Mouse (Mus musculus) embryonic facial prominence, embryonic 10.5 days (tissue): ENCODE measurements around the gene Vstm5. TPM values are rescaled to one million over a fixed set of nuclear protein-coding genes. Genes with fewer than 3 reads are reported as not detected.
"Not testable (repeated sequence)": the region's sequence is repeated elsewhere in the genome, so short reads cannot be mapped to it uniquely, and the experiment has no call there.

Source experiments
- DNase-seq: peaks from one replicate; pipeline ENCODE4 v3.0.0-alpha.2; 2017; ENCODE audit warnings: low spot score
- H3K27ac ChIP-seq: fragments of 300-500 bp; sonication (generic); replicated peaks from 2 replicates; pipeline ENCODE4 v1.5.1; 2016; ENCODE audit warnings: mild to moderate bottlenecking
- H3K27me3 ChIP-seq: fragments of 300-500 bp; sonication (generic); replicated peaks from 2 replicates; pipeline ENCODE4 v1.6.1; 2016; ENCODE audit warnings: low read depth, mild to moderate bottlenecking; ENCODE audit not compliant: poor library complexity, severe bottlenecking
- H3K36me3 ChIP-seq: fragments of 300-500 bp; sonication (generic); replicated peaks from 2 replicates; pipeline ENCODE4 v1.6.1; 2016; ENCODE audit warnings: mild to moderate bottlenecking, moderate library complexity
- H3K4me1 ChIP-seq: fragments of 300-500 bp; sonication (generic); 2 replicates; pipeline ENCODE4 v1.6.1; 2016
- H3K4me3 ChIP-seq: fragments of 300-500 bp; sonication (generic); 2 replicates; pipeline ENCODE4 v1.5.1; 2016; ENCODE audit warnings: mild to moderate bottlenecking, moderate library complexity
- H3K9me3 ChIP-seq: fragments of 300-500 bp; sonication (generic); 2 replicates; pipeline ENCODE4 v1.6.1; 2016; ENCODE audit warnings: mild to moderate bottlenecking
- WGBS: fragments of 180-500 bp; shearing (Covaris S2); methylation state at CpG from one replicate; pipeline ENCODE4 v1.1.7; 2016; 5-methylcytosine and 5-hydroxymethylcytosine counted together
- polyA plus RNA-seq: library from polyadenylated mRNA; unstranded; fragments of >200 nt; fragmentation: Nextera tagmentation; extraction: Ambion mirVana; gene quantifications from 2 replicates; pipeline ENCODE4 v1.2.1, GENCODE M21; 2016

Vstm5 gene
- polyA plus RNA-seq, result 1.1 and 1.2 TPM in 2 replicates

- 5% methylated on average over 35 of the region's 35 CpGs for WGBS
- Histone ChIP-seq H3K27me3 (peaks cover 40% of the 10 kb centered on the region), H3K36me3 (no peaks in the 10 kb centered on the region), H3K4me3 (peak within 1 kb of the TSS; percentile 64), H3K27ac (peak within 1 kb of the TSS; percentile 78), H3K9me3 (no peaks in the 10 kb centered on the region), H3K4me1 (peaks cover 23% of the 10 kb centered on the region)
- peak; percentile 70 for DNase-seq
Observed at GRCm38 (mm10) chr9:15239042-15239925, at the start of gene Vstm5. Gene Vstm5 (plus strand): TSS chr9:15239045.

- not testable (repeated sequence) for DNase-seq, H3K36me3 ChIP-seq, H3K9me3 ChIP-seq, H3K4me1 ChIP-seq, H3K4me3 ChIP-seq, H3K27me3 ChIP-seq, H3K27ac ChIP-seq
- 85% methylated on average over 10 of the region's 10 CpGs for WGBS
Observed at GRCm38 (mm10) chr9:15194806-15195205, 44.0 kb upstream of the Vstm5 start.

GRCm38 (mm10) chr9:15206631-15207030, 32.2 kb upstream of the Vstm5 start:
- Histone ChIP-seq H3K36me3 (no peaks in the 10 kb centered on the region), H3K27ac (no peak overlapping the region), H3K27me3 (no peaks in the 10 kb centered on the region), H3K4me1 (no peaks in the 10 kb centered on the region), H3K9me3 (no peaks in the 10 kb centered on the region), H3K4me3 (no peak overlapping the region)
- 90% methylated on average over 4 of the region's 4 CpGs for WGBS
- DNase-seq, result no peak

- no peak for DNase-seq
- 74% methylated on average over 2 of the region's 2 CpGs for WGBS
- H3K27ac ChIP-seq, result no peak overlapping the region
- no peak overlapping the region for H3K4me3 ChIP-seq
- no peaks in the 10 kb centered on the region for H3K36me3 ChIP-seq
- H3K9me3 ChIP-seq, result no peaks in the 10 kb centered on the region
- H3K4me1 ChIP-seq, result no peaks in the 10 kb centered on the region
- H3K27me3 ChIP-seq, result no peaks in the 10 kb centered on the region
Observed at GRCm38 (mm10) chr9:15209320-15209719, 29.5 kb upstream of the Vstm5 start.

GRCm38 (mm10) chr9:15211876-15212275, 27.0 kb upstream of the Vstm5 start:
- H3K36me3 ChIP-seq, result no peaks in the 10 kb centered on the region
- H3K4me3 ChIP-seq, result no peak overlapping the region
- no peaks in the 10 kb centered on the region for H3K9me3 ChIP-seq
- DNase-seq, result no peak
- no peak overlapping the region for H3K27ac ChIP-seq
- H3K4me1 ChIP-seq, result no peaks in the 10 kb centered on the region
- 85% methylated on average over 3 of the region's 3 CpGs for WGBS
- no peaks in the 10 kb centered on the region for H3K27me3 ChIP-seq

GRCm38 (mm10) chr9:15213695-15214094, 25.1 kb upstream of the Vstm5 start:
- no peaks in the 10 kb centered on the region for H3K36me3 ChIP-seq
- H3K4me3 ChIP-seq, result no peak overlapping the region
- H3K27ac ChIP-seq, result no peak overlapping the region
- H3K9me3 ChIP-seq, result no peaks in the 10 kb centered on the region
- no peak for DNase-seq
- no peaks in the 10 kb centered on the region for H3K27me3 ChIP-seq
- no peaks in the 10 kb centered on the region for H3K4me1 ChIP-seq
- 90% methylated on average over 1 of the region's 1 CpGs for WGBS

GRCm38 (mm10) chr9:15224912-15225311, 13.9 kb upstream of the Vstm5 start:
- Histone ChIP-seq H3K4me3 (no peak overlapping the region), H3K9me3 (0 out of 2 replicates have a peak, but pooled peaks cover 3% of the 10 kb centered on the region), H3K27ac (no peak overlapping the region), H3K36me3 (no peaks in the 10 kb centered on the region), H3K4me1 (no peaks in the 10 kb centered on the region), H3K27me3 (no peaks in the 10 kb centered on the region)
- 48% methylated on average over 2 of the region's 2 CpGs for WGBS
- DNase-seq, result no peak

- Histone ChIP-seq H3K27me3 (peaks cover 6% of the 10 kb centered on the region; the same call in 1 of the 2 replicates), H3K27ac (no peak overlapping the region), H3K36me3 (no peaks in the 10 kb centered on the region), H3K9me3 (0 out of 2 replicates have a peak, but pooled peaks cover 4% of the 10 kb centered on the region), H3K4me3 (no peak overlapping the region), H3K4me1 (peaks cover 1% of the 10 kb centered on the region; the same call in 1 of the 2 replicates)
- no peak for DNase-seq
- 95% methylated on average over 3 of the region's 3 CpGs for WGBS
Observed at GRCm38 (mm10) chr9:15232445-15232844, 6.4 kb upstream of the Vstm5 start.

- DNase-seq, result no peak
Observed at GRCm38 (mm10) chr9:15233604-15234003, 5.2 kb upstream of the Vstm5 start.

GRCm38 (mm10) chr9:15235986-15236385, 2.9 kb upstream of the Vstm5 start:
- no peak overlapping the region for H3K4me3 ChIP-seq
- H3K4me1 ChIP-seq, result peaks cover 23% of the 10 kb centered on the region
- 68% methylated on average over 3 of the region's 3 CpGs for WGBS
- no peaks in the 10 kb centered on the region for H3K36me3 ChIP-seq
- no peak for DNase-seq
- no peak overlapping the region for H3K27ac ChIP-seq
- H3K9me3 ChIP-seq, result 0 out of 2 replicates have a peak, but pooled peaks cover 4% of the 10 kb centered on the region
- peaks cover 40% of the 10 kb centered on the region for H3K27me3 ChIP-seq

More at GRCm38 (mm10) chr9:15233604-15234003, 5.2 kb upstream of the Vstm5 start:
- H3K4me3 ChIP-seq, result no peak overlapping the region
- 93% methylated on average over 1 of the region's 1 CpGs for WGBS
- H3K9me3 ChIP-seq, result 0 out of 2 replicates have a peak, but pooled peaks cover 4% of the 10 kb centered on the region
- peaks cover 18% of the 10 kb centered on the region for H3K27me3 ChIP-seq
- no peak overlapping the region for H3K27ac ChIP-seq
- H3K36me3 ChIP-seq, result no peaks in the 10 kb centered on the region
- peaks cover 13% of the 10 kb centered on the region for H3K4me1 ChIP-seq

GRCm38 (mm10) chr9:15237516-15238296, 1.1 kb upstream of the Vstm5 start:
- no peak overlapping the region for H3K27ac ChIP-seq
- WGBS, result 44% methylated on average over 14 of the region's 14 CpGs
- H3K4me1 ChIP-seq, result peaks cover 23% of the 10 kb centered on the region
- no peak for DNase-seq
- no peak overlapping the region for H3K4me3 ChIP-seq
- H3K36me3 ChIP-seq, result no peaks in the 10 kb centered on the region
- H3K9me3 ChIP-seq, result no peaks in the 10 kb centered on the region
- peaks cover 40% of the 10 kb centered on the region for H3K27me3 ChIP-seq

- Histone ChIP-seq H3K9me3 (no peaks in the 10 kb centered on the region), H3K4me1 (peaks cover 23% of the 10 kb centered on the region), H3K27ac (no peak overlapping the region; the same call in 1 of the 2 replicates), H3K27me3 (peaks cover 40% of the 10 kb centered on the region), H3K36me3 (no peaks in the 10 kb centered on the region), H3K4me3 (peak overlapping the region; percentile 64)
- WGBS, result 73% methylated on average over 16 of the region's 16 CpGs
- DNase-seq, result no peak
Observed at GRCm38 (mm10) chr9:15238297-15238990, 401 bp upstream of the Vstm5 start.
